Mouse (Mus musculus) small intestine, adult 2 months (tissue): Measurements from ENCODE around the gene Cbln3. TPM values are rescaled to one million over a fixed set of nuclear protein-coding genes. Genes with fewer than 3 reads are reported as not detected.

Experiments
- H3K27ac ChIP-seq: fragments of 200-500 bp; 2 replicates; pipeline ENCODE4 v1.5.1; 2012; ENCODE audit warnings: low read depth, low read length, control low read depth, inconsistent platforms; ENCODE audit not compliant: insufficient read depth
- H3K27me3 ChIP-seq: fragments of 200-500 bp; 2 replicates; pipeline ENCODE4 v1.6.1; 2012; ENCODE audit warnings: mild to moderate bottlenecking, moderate library complexity, low read length, inconsistent platforms; ENCODE audit not compliant: control insufficient read depth, insufficient read depth
- H3K36me3 ChIP-seq: fragments of 200-500 bp; 2 replicates; pipeline ENCODE4 v1.6.1; 2012; ENCODE audit warnings: mild to moderate bottlenecking, low read length, control low read depth, inconsistent platforms; ENCODE audit not compliant: control insufficient read depth, insufficient read depth
- H3K4me1 ChIP-seq: fragments of 200-500 bp; 2 replicates; pipeline ENCODE4 v1.6.1; 2012; ENCODE audit warnings: low read length, inconsistent platforms, mixed read lengths; ENCODE audit not compliant: control insufficient read depth, insufficient read depth, insufficient read length
- H3K4me3 ChIP-seq: fragments of 200-500 bp; 2 replicates; pipeline ENCODE4 v1.5.1; 2012; ENCODE audit warnings: low read depth, mild to moderate bottlenecking, control low read depth, inconsistent platforms, low read length, moderate library complexity
- CTCF ChIP-seq: fragments of 200-500 bp; IDR thresholded peaks from 2 replicates; pipeline ENCODE4 v1.5.1; 2012; ENCODE audit warnings: low read depth, mild to moderate bottlenecking, control low read depth, inconsistent platforms, low read length, moderate library complexity, mixed read lengths; ENCODE audit not compliant: insufficient replicate concordance, insufficient read length; ENCODE audit errors: extremely low read depth
- POLR2A ChIP-seq: fragments of 200-500 bp; IDR thresholded peaks from 2 replicates; pipeline ENCODE4 v1.6.1; 2012; ENCODE audit warnings: low read depth, mild to moderate bottlenecking, control low read depth, inconsistent platforms, low read length, moderate library complexity
- WGBS: fragments of 180-500 bp; shearing (Covaris S2); methylation state at CpG from one replicate; pipeline ENCODE4 v1.1.7; 2018; 5-methylcytosine and 5-hydroxymethylcytosine counted together
- polyA plus RNA-seq: library from polyadenylated mRNA; depleted of rRNA; stranded (reverse); fragments of >200 nt; gene quantifications from 2 replicates; pipeline ENCODE4 v1.2.3, GENCODE M21; 2012

Cbln3 gene
- polyA plus RNA-seq, 1 experiment: 0.56 TPM

GRCm38 (mm10) chr14:55878316-55878940 lies 5.8 kb downstream of the Cbln3 start:
- Histone ChIP-seq H3K27ac (no peak overlapping the region), H3K4me1 (peaks cover 23% of the 10 kb centered on the region), H3K4me3 (no peak overlapping the region), H3K36me3 (no peaks in the 10 kb centered on the region), H3K27me3 (no peaks in the 10 kb centered on the region)
- 34% methylated on average over 7 of the region's 7 CpGs for WGBS
- TF ChIP-seq POLR2A (no peak), CTCF (no peak)

GRCm38 (mm10) chr14:55877469-55878315 lies 6.5 kb downstream of the Cbln3 start:
- WGBS: 24% methylated on average over 14 of the region's 14 CpGs
- no peak for TF ChIP-seq POLR2A
- no peak for TF ChIP-seq CTCF

DNA sequence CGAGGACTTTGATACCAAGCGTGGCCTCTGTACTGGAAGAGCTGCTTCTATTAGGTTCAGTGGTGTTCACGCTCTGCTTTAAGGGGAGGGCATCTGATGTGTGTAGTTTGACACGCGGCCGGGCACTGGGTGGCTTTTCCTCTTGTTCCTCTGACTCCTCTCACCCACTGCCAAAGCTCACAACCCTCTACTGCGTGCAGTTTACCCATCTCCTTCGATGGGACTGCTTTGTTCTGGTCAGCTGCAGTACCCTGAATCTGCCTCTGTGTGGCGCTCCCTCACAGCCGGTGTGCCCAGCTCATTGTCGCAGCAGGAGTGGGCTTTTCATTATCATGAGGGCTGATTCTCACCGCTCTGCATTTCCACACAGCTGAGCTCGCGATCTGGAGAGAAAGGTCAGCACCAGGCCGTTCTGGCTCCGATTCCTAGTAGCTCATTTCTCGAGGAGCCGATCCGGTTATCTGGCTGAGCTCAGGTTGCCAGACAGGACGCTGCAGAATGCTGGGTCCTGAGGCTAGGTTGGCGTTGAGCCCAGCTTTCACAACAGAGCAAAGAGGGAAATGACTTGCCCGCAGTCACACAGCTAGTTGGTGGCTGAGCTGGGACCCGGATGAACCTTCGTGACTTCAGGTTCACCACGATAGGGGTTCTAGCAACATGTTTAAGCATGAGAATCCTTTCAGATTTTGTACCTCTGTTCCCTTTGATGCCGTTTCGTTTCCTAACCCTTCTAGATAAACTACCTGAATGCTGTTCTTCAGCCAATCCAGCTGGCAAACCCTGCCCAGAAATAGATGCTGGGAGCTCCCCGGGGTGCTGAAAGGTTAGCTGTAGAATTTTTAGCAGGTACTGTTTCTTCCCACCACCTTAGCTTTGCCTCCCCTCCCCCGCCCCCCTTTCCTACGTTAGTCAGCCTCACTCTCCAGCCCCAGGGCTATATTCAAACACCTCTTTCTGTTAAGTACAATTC lies 10.2 kb downstream of the Cbln3 start:
- WGBS: 8% methylated on average over 30 of the region's 30 CpGs
- no peak for TF ChIP-seq POLR2A
- TF ChIP-seq CTCF: peak; percentile 88; the same call in 1 of the 2 replicates
- Histone ChIP-seq H3K36me3 (no peaks in the 10 kb centered on the region), H3K4me1 (peaks cover 1% of the 10 kb centered on the region; the same call in 1 of the 2 replicates), H3K4me3 (peak overlapping the region; percentile 52), H3K27me3 (no peaks in the 10 kb centered on the region), H3K27ac (no peak overlapping the region)

More at GRCm38 (mm10) chr14:55877469-55878315, 6.5 kb downstream of the Cbln3 start:
- Histone ChIP-seq H3K4me1 (peaks cover 16% of the 10 kb centered on the region), H3K27me3 (no peaks in the 10 kb centered on the region), H3K4me3 (no peak overlapping the region), H3K36me3 (no peaks in the 10 kb centered on the region), H3K27ac (no peak overlapping the region)

DNA sequence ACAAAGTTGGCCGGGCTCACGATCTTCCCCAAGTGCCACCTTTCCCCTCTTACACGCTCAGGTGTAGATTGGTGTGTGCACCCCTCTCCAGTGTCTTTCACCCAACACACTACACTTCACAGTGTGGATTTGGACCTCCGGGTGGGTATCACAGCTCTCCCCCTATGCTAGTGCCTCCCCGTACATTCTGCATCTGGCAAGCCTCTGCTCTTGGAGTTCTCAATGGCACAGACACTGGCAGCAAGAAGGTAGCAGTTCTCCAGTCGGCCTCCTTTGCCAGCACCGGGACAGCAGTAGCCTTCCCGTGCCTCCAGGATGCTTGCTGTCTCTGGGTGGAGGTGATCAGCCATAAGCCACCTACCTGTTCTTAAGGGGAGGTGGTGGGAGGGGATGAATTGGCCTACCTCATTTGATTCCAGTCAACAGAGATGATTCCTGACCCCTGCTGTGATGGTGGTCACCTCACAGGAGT lies 10.9 kb downstream of the Cbln3 start:
- Histone ChIP-seq H3K4me3 (no peak overlapping the region), H3K27ac (no peak overlapping the region), H3K36me3 (no peaks in the 10 kb centered on the region), H3K27me3 (no peaks in the 10 kb centered on the region), H3K4me1 (peaks cover 1% of the 10 kb centered on the region; the same call in 1 of the 2 replicates)
- WGBS: 79% methylated on average over 8 of the region's 8 CpGs
- TF ChIP-seq POLR2A (no peak), CTCF (no peak)

DNA sequence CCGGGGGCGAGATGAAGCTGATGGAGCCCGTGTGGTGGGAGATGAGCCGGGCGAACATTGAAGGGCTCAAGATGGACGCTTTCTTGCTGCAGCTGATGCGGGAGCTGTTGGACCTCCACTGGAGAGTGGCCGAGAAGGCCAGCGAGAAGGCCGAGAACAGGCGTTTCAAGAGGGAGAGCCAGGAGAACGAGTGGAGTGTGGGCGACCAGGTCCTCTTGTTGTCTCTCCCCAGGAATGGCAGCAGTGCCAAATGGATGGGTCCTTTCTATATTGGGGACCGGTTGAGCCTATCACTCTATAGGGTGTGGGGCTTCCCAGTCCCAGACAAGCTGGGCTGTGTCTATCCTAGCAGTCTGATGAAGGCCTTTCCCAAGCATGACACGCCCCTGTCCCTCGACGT lies 11.6 kb downstream of the Cbln3 start:
- H3K27ac ChIP-seq: no peak overlapping the region
- 84% methylated on average over 17 of the region's 17 CpGs for WGBS
- peaks cover 1% of the 10 kb centered on the region; the same call in 1 of the 2 replicates for H3K4me1 ChIP-seq
- H3K4me3 ChIP-seq: no peak overlapping the region
- H3K36me3 ChIP-seq: no peaks in the 10 kb centered on the region
- TF ChIP-seq POLR2A (no peak), CTCF (no peak)
- no peaks in the 10 kb centered on the region for H3K27me3 ChIP-seq

DNA sequence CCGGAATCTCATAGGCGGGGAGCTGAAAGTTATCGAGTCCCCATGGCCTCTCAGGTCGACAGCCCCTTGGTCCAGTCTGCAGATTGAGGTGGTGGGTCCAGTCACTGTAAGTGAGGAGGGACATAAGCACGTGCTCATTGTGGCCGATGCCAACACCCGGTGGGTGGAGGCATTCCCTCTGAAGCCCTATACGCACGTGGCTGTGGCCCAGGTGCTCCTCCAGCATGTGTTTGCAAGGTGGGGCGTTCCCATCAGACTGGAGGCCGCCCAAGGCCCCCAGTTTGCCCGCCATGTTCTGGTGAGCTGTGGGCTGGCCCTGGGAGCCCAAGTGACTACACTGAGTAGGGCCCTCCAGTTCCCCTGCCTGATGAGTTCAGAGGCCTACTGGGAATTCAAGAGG lies 12.2 kb downstream of the Cbln3 start:
- TF ChIP-seq POLR2A (no peak), CTCF (no peak)
- no peaks in the 10 kb centered on the region for H3K27me3 ChIP-seq
- no peak overlapping the region for H3K27ac ChIP-seq
- peaks cover 1% of the 10 kb centered on the region; the same call in 1 of the 2 replicates for H3K4me1 ChIP-seq
- H3K4me3 ChIP-seq: no peak overlapping the region
- no peaks in the 10 kb centered on the region for H3K36me3 ChIP-seq
- WGBS: 83% methylated on average over 12 of the region's 12 CpGs
